Mouse (Mus musculus) gastrocnemius, adult 8-10 months (tissue): ENCODE measurements around the gene Nek10. TPM values are rescaled to one million over a fixed set of nuclear protein-coding genes. Genes with fewer than 3 reads are reported as not detected.
"Not testable (repeated sequence)": the region's sequence is repeated elsewhere in the genome, so short reads cannot be mapped to it uniquely, and the experiment has no call there.

ENCODE experiments used
- DNase-seq, 2 experiments: peaks; one replicate each; pipeline ENCODE4 v3.0.0; 2022; ENCODE audit warnings: low spot score in 2 of 2
- total RNA-seq, 4 experiments: library from RNA; stranded (reverse); gene quantifications; 2 replicates each; pipeline ENCODE4 v1.2.4; 2022

Nek10 gene
- total RNA-seq, 4 experiments from 2014 or later = 0.07 to 0.08 TPM; not detected in 2

GRCm38 (mm10) chr14:14870463-14870862 lies 67.2 kb downstream of the Nek10 start:
- no peak for DNase-seq

GRCm38 (mm10) chr14:14871121-14871520 lies 67.9 kb downstream of the Nek10 start:
- no peak for DNase-seq

GRCm38 (mm10) chr14:14871700-14872099 lies 68.5 kb downstream of the Nek10 start:
- no peak for DNase-seq

- no peak for DNase-seq
These were observed 90.9 kb downstream of the Nek10 start for GRCm38 (mm10) chr14:14893932-14894652.

GRCm38 (mm10) chr14:14894776-14895175 lies 91.6 kb downstream of the Nek10 start:
- no peak for DNase-seq

- no peak for DNase-seq
These were observed 92.1 kb downstream of the Nek10 start for GRCm38 (mm10) chr14:14895363-14895762.

- DNase-seq = no peak
These were observed 93.4 kb downstream of the Nek10 start for GRCm38 (mm10) chr14:14896399-14897136.

- DNase-seq = peak; percentile 22 to 25
These were observed 101.7 kb downstream of the Nek10 start for GRCm38 (mm10) chr14:14904750-14905529.

GRCm38 (mm10) chr14:14905530-14905852 lies 102.3 kb downstream of the Nek10 start:
- no peak for DNase-seq

GRCm38 (mm10) chr14:14925615-14926014 lies 122.4 kb downstream of the Nek10 start:
- DNase-seq = no peak

GRCm38 (mm10) chr14:14927559-14927958 lies 124.3 kb downstream of the Nek10 start:
- no peak for DNase-seq

GRCm38 (mm10) chr14:14934977-14935376 lies 131.8 kb downstream of the Nek10 start:
- DNase-seq = no peak

GRCm38 (mm10) chr14:14945930-14946329 lies 142.7 kb downstream of the Nek10 start:
- DNase-seq = no peak

- DNase-seq = no peak
These were observed 145.8 kb downstream of the Nek10 start for GRCm38 (mm10) chr14:14949023-14949422.

- no peak for DNase-seq
These were observed 148.6 kb downstream of the Nek10 start for GRCm38 (mm10) chr14:14951808-14952207.

- DNase-seq = no peak
These were observed 156.7 kb downstream of the Nek10 start for GRCm38 (mm10) chr14:14959780-14960440.

GRCm38 (mm10) chr14:14960441-14960988 lies 157.3 kb downstream of the Nek10 start:
- DNase-seq = no peak

- no peak for DNase-seq
These were observed 167.4 kb downstream of the Nek10 start for GRCm38 (mm10) chr14:14970633-14971032.

GRCm38 (mm10) chr14:14971056-14971455 lies 167.8 kb downstream of the Nek10 start:
- no peak for DNase-seq

- DNase-seq = no peak
These were observed 170.9 kb downstream of the Nek10 start for GRCm38 (mm10) chr14:14974156-14974555.

GRCm38 (mm10) chr14:14984106-14984505 lies 180.9 kb downstream of the Nek10 start:
- not testable (repeated sequence) for DNase-seq
